Mouse (Mus musculus) kidney, embryonic 14.5 days (tissue): Measurements from ENCODE around the gene Scgb2b20. TPM values are rescaled to one million over a fixed set of nuclear protein-coding genes. Genes with fewer than 3 reads are reported as not detected.
"Not testable (repeated sequence)": the region's sequence is repeated elsewhere in the genome, so short reads cannot be mapped to it uniquely, and the experiment has no call there.

Experiments used
- ATAC-seq: fragments of 200-750 bp; cut with Nextera tagmentation; 2 replicates; pipeline ENCODE4 v1.8.0; 2017; ENCODE audit warnings: moderate number of reproducible peaks, mild to moderate bottlenecking, moderate TSS enrichment, moderate library complexity; ENCODE audit not compliant: low FRiP score, low TSS enrichment
- H3K27ac ChIP-seq: fragments of 300-500 bp; sonication (generic); 2 replicates; pipeline ENCODE4 v1.5.1; 2014; ENCODE audit warnings: low read depth, mild to moderate bottlenecking, low read length, moderate library complexity, mixed read lengths
- H3K27me3 ChIP-seq: fragments of 300-500 bp; sonication (generic); 2 replicates; pipeline ENCODE4 v1.6.1; 2014; ENCODE audit warnings: mild to moderate bottlenecking, low read length; ENCODE audit not compliant: control insufficient read depth, insufficient read depth
- H3K36me3 ChIP-seq: fragments of 300-500 bp; sonication (generic); 2 replicates; pipeline ENCODE4 v1.6.1; 2014; ENCODE audit warnings: low read length, mixed read lengths; ENCODE audit not compliant: control insufficient read depth, insufficient read depth
- H3K4me1 ChIP-seq: fragments of 300-500 bp; sonication (generic); 2 replicates; pipeline ENCODE4 v1.6.1; 2014; ENCODE audit warnings: low read length, mixed read lengths; ENCODE audit not compliant: control insufficient read depth, insufficient read depth
- H3K4me2 ChIP-seq: fragments of 300-500 bp; sonication (generic); replicated peaks from 2 replicates; pipeline ENCODE4 v1.6.1; 2014; ENCODE audit warnings: low read depth, mild to moderate bottlenecking, low read length
- H3K4me3 ChIP-seq: fragments of 300-500 bp; sonication (generic); 2 replicates; pipeline ENCODE4 v1.5.1; 2014; ENCODE audit warnings: mild to moderate bottlenecking, low read length
- H3K9ac ChIP-seq: fragments of 300-500 bp; sonication (generic); 2 replicates; pipeline ENCODE4 v1.6.1; 2014; ENCODE audit warnings: low read depth, mild to moderate bottlenecking, low read length, moderate library complexity
- H3K9me3 ChIP-seq: fragments of 300-500 bp; sonication (generic); 2 replicates; pipeline ENCODE4 v1.6.1; 2016; ENCODE audit warnings: low read length; ENCODE audit not compliant: control insufficient read depth
- WGBS: fragments of 180-500 bp; shearing (Covaris S2); extraction: QIAGEN DNeasy Blood & Tissue Kit; methylation state at CpG from one replicate; pipeline ENCODE4 v1.1.7; 2014; 5-methylcytosine and 5-hydroxymethylcytosine counted together
- polyA plus RNA-seq: library from polyadenylated mRNA; unstranded; fragments of >200 nt; fragmentation: Nextera tagmentation; extraction: Ambion mirVana; gene quantifications from 2 replicates; pipeline ENCODE4 v1.2.1, GENCODE M21; 2014

Scgb2b20 gene
- not detected in 2 replicates for polyA plus RNA-seq

- not testable (repeated sequence) for H3K36me3 ChIP-seq
Observed at GRCm38 (mm10) chr7:33366222-33366621, at the start of gene Scgb2b20. TSS of gene Scgb2b20 (minus strand) at chr7:33366322.

GRCm38 (mm10) chr7:33409681-33410080, 43.6 kb upstream of the Scgb2b20 start:
- not testable (repeated sequence) for H3K36me3 ChIP-seq

More at GRCm38 (mm10) chr7:33366222-33366621, at the start of gene Scgb2b20:
- 85% methylated on average over 2 of the region's 2 CpGs for WGBS
- not testable (repeated sequence) for H3K9me3 ChIP-seq, ATAC-seq, H3K4me2 ChIP-seq, H3K27ac ChIP-seq, H3K4me3 ChIP-seq, H3K4me1 ChIP-seq, H3K9ac ChIP-seq, H3K27me3 ChIP-seq

GRCm38 (mm10) chr7:33401650-33402049, 35.5 kb upstream of the Scgb2b20 start:
- H3K9me3 ChIP-seq, result 0 out of 2 replicates have a peak, but pooled peaks cover 8% of the 10 kb centered on the region
- no peak overlapping the region for H3K9ac ChIP-seq
- no peaks in the 10 kb centered on the region for H3K27me3 ChIP-seq
- 91% methylated on average over 1 of the region's 1 CpGs for WGBS
- ATAC-seq, result no peak
- no peak overlapping the region for H3K4me3 ChIP-seq
- H3K4me1 ChIP-seq, result no peaks in the 10 kb centered on the region
- H3K36me3 ChIP-seq, result no peaks in the 10 kb centered on the region
- H3K4me2 ChIP-seq, result no peak overlapping the region
- no peak overlapping the region for H3K27ac ChIP-seq

More at GRCm38 (mm10) chr7:33409681-33410080, 43.6 kb upstream of the Scgb2b20 start:
- not testable (repeated sequence) for H3K9me3 ChIP-seq, H3K4me1 ChIP-seq, H3K27me3 ChIP-seq, ATAC-seq, H3K9ac ChIP-seq, H3K4me2 ChIP-seq, H3K4me3 ChIP-seq, H3K27ac ChIP-seq
- WGBS, result 69% methylated on average over 1 of the region's 1 CpGs

GRCm38 (mm10) chr7:33399749-33400148, 33.6 kb upstream of the Scgb2b20 start:
- not testable (repeated sequence) for H3K9me3 ChIP-seq, ATAC-seq, H3K4me1 ChIP-seq, H3K9ac ChIP-seq, H3K27me3 ChIP-seq, H3K4me2 ChIP-seq, H3K36me3 ChIP-seq, H3K4me3 ChIP-seq, H3K27ac ChIP-seq

GRCm38 (mm10) chr7:33372934-33373333, 6.8 kb upstream of the Scgb2b20 start, which contains the start of gene Scgb1b20:
TSS of gene Scgb1b20 (plus strand) at chr7:33373234.
- H3K9ac ChIP-seq, ATAC-seq, H3K27ac ChIP-seq, H3K4me3 ChIP-seq, H3K4me2 ChIP-seq, H3K4me1 ChIP-seq, H3K9me3 ChIP-seq, H3K36me3 ChIP-seq, H3K27me3 ChIP-seq: not testable (repeated sequence)
- WGBS, result 90% methylated on average over 4 of the region's 4 CpGs

Other genes with a start within 250 kb of the Scgb2b20 start
- not detected in 2 replicates for gene Scgb2b18, start 192.5 kb downstream of the Scgb2b20 start, polyA plus RNA-seq
- gene Scgb1b18, start 180.8 kb downstream of the Scgb2b20 start, polyA plus RNA-seq, result not detected in 2 replicates
- gene Scgb2b19, start 86.0 kb downstream of the Scgb2b20 start, polyA plus RNA-seq, result not detected in 2 replicates
- gene Scgb1b19, start 79.0 kb downstream of the Scgb2b20 start, polyA plus RNA-seq, result not detected in 2 replicates
- gene Scgb1b20, start 6.9 kb upstream of the Scgb2b20 start, polyA plus RNA-seq, result not detected in 2 replicates
- gene Scgb2b21, start 154.1 kb upstream of the Scgb2b20 start, polyA plus RNA-seq, result not detected in 2 replicates